Mouse (Mus musculus) liver, adult 2 months (tissue): ENCODE data around the gene Akap17b.

ENCODE experiments used
- CTCF ChIP-seq: fragments of 200-500 bp; IDR thresholded peaks from 2 replicates; pipeline ENCODE4 v1.5.1; 2011; ENCODE audit warnings: low read depth, low read length, control low read depth
- POLR2A ChIP-seq: fragments of 200-500 bp; IDR thresholded peaks from 2 replicates; pipeline ENCODE4 v1.6.1; 2011; ENCODE audit warnings: low read length, control low read depth; ENCODE audit not compliant: insufficient read depth; ENCODE audit errors: extremely low read depth

- TF ChIP-seq CTCF (no peak), POLR2A (no peak)
These were observed 46.8 kb downstream of the Akap17b start for GRCm38 (mm10) chrX:36598390-36598810.
